Mouse (Mus musculus) granulocyte monocyte progenitor cell, adult 5-6 weeks (primary cell): ENCODE measurements around the gene Fgf18. TPM values are rescaled to one million over a fixed set of nuclear protein-coding genes. Genes with fewer than 3 reads are reported as not detected.

Source experiments
- ATAC-seq: replicated peaks from 2 replicates; pipeline ENCODE4 v1.8.0; 2016; ENCODE audit warnings: mild to moderate bottlenecking, moderate TSS enrichment, inconsistent platforms; ENCODE audit not compliant: poor library complexity, severe bottlenecking
- total RNA-seq, 2 experiments: library from RNA; stranded (forward) in 1 of 2; stranded (reverse) in 1 of 2; fragments of 200-712, 200-1000 nt in 1 of 2; fragments of >200 nt in 1 of 2; fragmentation: Nextera tagmentation in 1 of 2; gene quantifications; 2 replicates each; pipeline ENCODE4 v1.2.3; 2014 to 2017

The Fgf18 gene
- total RNA-seq, 2 experiments from 2014 or later, result not detected

DNA sequence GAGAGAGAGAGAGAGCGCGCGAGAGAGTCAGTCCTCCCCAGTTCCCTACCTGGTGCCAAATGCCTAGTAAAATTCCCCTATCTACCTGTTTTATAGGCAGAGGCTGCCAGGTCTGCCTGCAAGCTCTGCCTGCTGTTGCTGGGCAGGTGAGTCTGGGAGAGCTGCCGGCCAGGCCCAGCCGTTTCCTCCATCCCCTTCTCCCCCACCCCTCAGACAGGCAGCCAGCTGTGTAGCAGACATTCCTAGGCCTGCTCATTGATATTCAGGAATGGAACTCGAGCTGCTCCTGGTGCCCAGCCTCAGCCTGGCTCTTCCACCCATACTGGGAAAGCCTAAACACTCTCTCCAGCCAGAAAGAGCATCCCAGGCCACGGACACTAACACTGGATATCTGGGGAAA lies 69.2 kb downstream of the Fgf18 start:
- no peak for ATAC-seq

GRCm38 (mm10) chr11:33075293-33075692 lies 71.9 kb downstream of the Fgf18 start:
- no peak for ATAC-seq

GRCm38 (mm10) chr11:33074541-33074940 lies 72.7 kb downstream of the Fgf18 start:
- ATAC-seq, result no peak

GRCm38 (mm10) chr11:33071358-33071922 lies 75.8 kb downstream of the Fgf18 start:
- ATAC-seq, result no peak

DNA sequence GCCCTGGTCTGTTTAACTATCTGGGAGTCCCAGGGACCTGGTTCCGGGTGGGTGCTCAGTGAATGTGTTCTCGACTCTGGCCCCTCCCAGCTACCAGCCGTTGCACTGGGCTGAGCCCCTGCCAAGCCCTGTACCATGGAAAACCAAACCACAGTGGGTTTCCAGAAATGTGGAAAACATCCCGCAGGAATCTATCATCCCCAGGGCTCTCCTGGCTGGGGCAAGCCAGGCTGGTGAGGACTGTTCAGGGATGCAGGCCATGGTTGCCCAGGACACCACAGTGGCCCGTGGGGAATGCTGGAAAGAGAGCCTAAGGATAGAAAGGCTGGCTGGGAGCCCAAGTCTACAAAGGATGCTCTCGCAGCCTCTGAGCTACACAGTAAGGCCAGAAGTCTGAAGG lies 76.7 kb downstream of the Fgf18 start:
- ATAC-seq, result no peak

Other genes starting within 250 kb of the Fgf18 start
- gene Npm1, start 15.8 kb upstream of the Fgf18 start, total RNA-seq (2014; fragmentation: Nextera tagmentation), result 2,328 and 2,367 TPM in 2 replicates
- gene Npm1, start 15.8 kb upstream of the Fgf18 start, total RNA-seq (2017), result 3,358 and 3,800 TPM in 2 replicates
- not detected in 2 replicates for gene Tlx3, start 56.2 kb upstream of the Fgf18 start, total RNA-seq (2014; fragmentation: Nextera tagmentation)
- gene Tlx3, start 56.2 kb upstream of the Fgf18 start, total RNA-seq (2017), result not detected in 2 replicates
- gene Gm12117, start 129.3 kb upstream of the Fgf18 start, total RNA-seq (2014; fragmentation: Nextera tagmentation), result not detected in 2 replicates
- not detected in 2 replicates for gene Gm12117, start 129.3 kb upstream of the Fgf18 start, total RNA-seq (2017)